Mouse (Mus musculus) macrophage (primary cell): ENCODE results near the gene Zfp971. TPM values are rescaled to one million over a fixed set of nuclear protein-coding genes. Genes with fewer than 3 reads are reported as not detected.
"Not testable (repeated sequence)": the region's sequence is repeated elsewhere in the genome, so short reads cannot be mapped to it uniquely, and the experiment has no call there.

ENCODE experiments used
- H3K27ac ChIP-seq: fragments of 350-480 bp; formaldehyde crosslinking; 2 replicates; pipeline ENCODE4 v1.9.0; 2021
- H3K36me3 ChIP-seq: fragments of 350-480 bp; formaldehyde crosslinking; 2 replicates; pipeline ENCODE4 v1.9.0; 2021; ENCODE audit errors: inconsistent target
- H3K4me3 ChIP-seq: fragments of 350-480 bp; formaldehyde crosslinking; 2 replicates; pipeline ENCODE4 v1.9.0; 2021; ENCODE audit errors: inconsistent target
- H3K79me2 ChIP-seq: fragments of 350-480 bp; formaldehyde crosslinking; 2 replicates; pipeline ENCODE4 v1.9.0; 2021; ENCODE audit errors: inconsistent target
- WGBS: methylation state at CpG from one replicate; pipeline ENCODE4 v1.1.7; 2026; ENCODE audit warnings: inconsistent platforms; ENCODE audit not compliant: missing documents; 5-methylcytosine and 5-hydroxymethylcytosine counted together
- polyA plus RNA-seq: library from polyadenylated mRNA; stranded (reverse); fragments of 250-400 nt; gene quantifications from 3 replicates; pipeline ENCODE4 v1.2.4, GENCODE M21; 2018; ENCODE audit warnings: inconsistent platforms
- total RNA-seq, 78 experiments: library from RNA; depleted of rRNA; stranded (reverse); fragments of 250-400 nt; gene quantifications; 1 replicate in 9 of 78; 2 replicates in 24 of 78; 3 replicates in 43 of 78; 4 replicates in 2 of 78; pipeline ENCODE4 v1.2.4; 2018; ENCODE audit warnings: inconsistent platforms in 56 of 78

Zfp971 gene
- 100 to 1,000 TPM in 6 of 26 experiments, 10 to 100 TPM in 20; 10.6 to 127 (median 58.3) TPM for total RNA-seq (2018; cell fraction: chromatin; rRNA removed)
- 10 to 100 TPM in 20 of 26 experiments, 1 to 10 TPM in 6; 4.9 to 18.9 (median 12.4) TPM for total RNA-seq (2018; cell fraction: cytosol; rRNA removed)
- 100 to 1,000 TPM in 2 of 26 experiments, 10 to 100 TPM in 24; 14.4 to 133 (median 31.0) TPM for total RNA-seq (2018; cell fraction: nucleus; rRNA removed)
- 8.5 to 12.1 TPM (median 9.2 TPM) in 3 replicates for polyA plus RNA-seq

- WGBS: 2% methylated on average over 12 of the region's 15 CpGs
- H3K4me3 ChIP-seq: peak within 1 kb of the TSS; percentile 74
- H3K79me2 ChIP-seq: peaks cover 27% of the 10 kb centered on the region
- H3K27ac ChIP-seq: peak within 1 kb of the TSS; percentile 37
- not testable (repeated sequence) for H3K36me3 ChIP-seq
Observed at GRCm38 (mm10) chr2:178023011-178023611, at the start of gene Zfp971. Gene Zfp971 (plus strand): TSS chr2:178023284.

- WGBS: 100% methylated on average over 1 of the region's 7 CpGs
- not testable (repeated sequence) for H3K27ac ChIP-seq, H3K4me3 ChIP-seq, H3K79me2 ChIP-seq, H3K36me3 ChIP-seq
Observed at GRCm38 (mm10) chr2:177974814-177975213, 48.3 kb upstream of the Zfp971 start.

GRCm38 (mm10) chr2:178019486-178019885, 3.6 kb upstream of the Zfp971 start:
- H3K4me3 ChIP-seq, H3K36me3 ChIP-seq, H3K27ac ChIP-seq: not testable (repeated sequence)
- whole genome bisulfite sequencing: 86% methylated on average over 2 of the region's 3 CpGs
- peaks cover 11% of the 10 kb centered on the region for H3K79me2 ChIP-seq

- Histone ChIP-seq H3K79me2 (peaks cover 15% of the 10 kb centered on the region), H3K27ac (peak overlapping the region; percentile 29)
- WGBS: under 1% methylated on average over 8 of the region's 8 CpGs
- not testable (repeated sequence) for H3K36me3 ChIP-seq, H3K4me3 ChIP-seq
Observed at GRCm38 (mm10) chr2:178020773-178021172, 2.3 kb upstream of the Zfp971 start.

GRCm38 (mm10) chr2:178023861-178024260, 777 bp downstream of the Zfp971 start:
- peak overlapping the region; percentile 74 for H3K4me3 ChIP-seq

GRCm38 (mm10) chr2:178027601-178028000, 4.5 kb downstream of the Zfp971 start:
- H3K36me3 ChIP-seq, H3K27ac ChIP-seq, H3K4me3 ChIP-seq: not testable (repeated sequence)
- WGBS: 86% methylated on average over 1 of the region's 3 CpGs
- H3K79me2 ChIP-seq: peaks cover 52% of the 10 kb centered on the region

More at GRCm38 (mm10) chr2:178023861-178024260, 777 bp downstream of the Zfp971 start:
- H3K27ac ChIP-seq: peak overlapping the region; percentile 37
- peaks cover 34% of the 10 kb centered on the region for H3K79me2 ChIP-seq
- H3K36me3 ChIP-seq: not testable (repeated sequence)
- 25% methylated on average over 1 of the region's 2 CpGs for WGBS

- H3K27ac ChIP-seq: no peak overlapping the region
- no peak overlapping the region for H3K4me3 ChIP-seq
- 0% methylated on average over 1 of the region's 1 CpGs for WGBS
- H3K36me3 ChIP-seq: no peaks in the 10 kb centered on the region
- no peaks in the 10 kb centered on the region for H3K79me2 ChIP-seq
Observed at GRCm38 (mm10) chr2:178058195-178058594, 35.1 kb downstream of the Zfp971 start.

- WGBS: no CpG with 5 or more reads among the region's 14 CpGs
- not testable (repeated sequence) for H3K27ac ChIP-seq, H3K36me3 ChIP-seq, H3K79me2 ChIP-seq
- H3K4me3 ChIP-seq: peak within 1 kb of the TSS; percentile 45
Observed at GRCm38 (mm10) chr2:178078166-178078717, 55.2 kb downstream of the Zfp971 start, which contains the start of gene Zfp931. Gene Zfp931 (minus strand): TSS chr2:178078476.

Other genes starting within 250 kb of the Zfp971 start
- gene Gm14325, start 182.9 kb upstream of the Zfp971 start, polyA plus RNA-seq: 38.8 to 56.3 TPM (median 51.5 TPM) in 3 replicates
- gene Gm14327, start 126.2 kb upstream of the Zfp971 start, polyA plus RNA-seq: 1.0 to 1.4 TPM (median 1.1 TPM) in 3 replicates
- gene Zfp972, start 97.7 kb upstream of the Zfp971 start, polyA plus RNA-seq: 0.91 to 3.0 TPM (median 2.8 TPM) in 3 replicates
- gene Gm14326, start 66.0 kb upstream of the Zfp971 start, polyA plus RNA-seq: 14.5 to 32.2 TPM (median 25.1 TPM) in 3 replicates
- gene Zfp931, start 55.2 kb downstream of the Zfp971 start, polyA plus RNA-seq: 7.2 to 13.1 TPM (median 10.9 TPM) in 3 replicates
- gene Phactr3, start 95.7 kb downstream of the Zfp971 start, polyA plus RNA-seq: not detected in 3 replicates